13 mouse cellular contexts compared by ENCODE assay signal in genomic region chr4:128087704-128088103, GRCm38 (mm10).
A peak's percentile ranks its signal among the peaks of the same experiment; 100 is the strongest.
DNase-seq lines count a peak whose midpoint lies in the region; ATAC-seq and TF ChIP-seq lines count a peak whose summit lies in the region.
"Had no signal": no experiment of that assay in that cellular context is flagged by ENCODE, and none has a peak within 500 bp of the region (broad histone marks: within the 10 kb centered on the region; RNA-seq: fewer than 3 reads in every experiment).

No protein-coding gene starts in this region.

- 30% methylated on average over 3 of the region's 3 CpGs for WGBS in hindbrain, embryonic 13.5 days
- 51% methylated on average over 3 of the region's 3 CpGs for WGBS in hindbrain, embryonic 11.5 days
- WGBS in heart, postnatal 0 days = 53% methylated on average over 3 of the region's 3 CpGs
- WGBS in neural tube, embryonic 13.5 days = 3% methylated on average over 3 of the region's 3 CpGs

- H3K9me3 ChIP-seq in hindbrain, embryonic 13.5 days = no peaks in the 10 kb centered on the region
- H3K9me3 ChIP-seq in hindbrain, embryonic 11.5 days (ENCODE audit: control insufficient read depth, low read length) = no peaks in the 10 kb centered on the region
- H3K9me3 ChIP-seq in heart, postnatal 0 days (replicated peaks; ENCODE audit: control insufficient read depth, low read length) = no peaks in the 10 kb centered on the region
- no peaks in the 10 kb centered on the region for H3K9me3 ChIP-seq in neural tube, embryonic 13.5 days
- H3K9me3 ChIP-seq: lung, embryonic 15.5 days had no signal

- H3K27ac ChIP-seq in hindbrain, embryonic 13.5 days = peak overlapping the region; percentile 63
- H3K27ac ChIP-seq in hindbrain, embryonic 11.5 days (ENCODE audit: low read depth, low read length) = no peak overlapping the region
- peak overlapping the region; percentile 74 for H3K27ac ChIP-seq in heart, postnatal 0 days (ENCODE audit: low read depth)
- peak overlapping the region; percentile 89 for H3K27ac ChIP-seq in neural tube, embryonic 13.5 days (replicated peaks)
- H3K27ac ChIP-seq: lung, embryonic 15.5 days had no signal

- peak; percentile 14 for DNase-seq in embryo, embryonic 11.5 days (ENCODE audit: low read depth, low spot score)
- no peak for DNase-seq in embryo, embryonic 9.5 days (ENCODE audit: extremely low spot score)
- DNase-seq in hindbrain, embryonic 11.5 days (ENCODE audit: low spot score) = no peak
- DNase-seq in heart, postnatal 0 days (ENCODE audit: low spot score) = no peak
- DNase-seq in frontal cortex, postnatal 10 days (ENCODE audit: low spot score in 2 of 2) = no peak
- no peak for DNase-seq in adrenal gland, adult (ENCODE audit: inconsistent age in 2 of 2, low spot score in 1 of 2)
- DNase-seq: adrenal gland, postnatal 36 days; right cerebral cortex, adult 18-20 months; thymus, adult 2 months had no signal

- H3K9ac ChIP-seq in hindbrain, embryonic 13.5 days = no peak overlapping the region
- H3K9ac ChIP-seq in hindbrain, embryonic 11.5 days (ENCODE audit: low read depth, low read length) = no peak overlapping the region
- no peak overlapping the region for H3K9ac ChIP-seq in heart, postnatal 0 days (replicated peaks; ENCODE audit: low read depth, low read length)
- peak overlapping the region; percentile 23; the same call in 1 of the 2 replicates for H3K9ac ChIP-seq in neural tube, embryonic 13.5 days
- H3K9ac ChIP-seq: lung, embryonic 15.5 days had no signal

- ATAC-seq in hindbrain, embryonic 13.5 days (ENCODE audit: low FRiP score) = 0 out of 2 replicates have a peak, but pooled peaks have one; percentile 63
- ATAC-seq in hindbrain, embryonic 11.5 days (ENCODE audit: low FRiP score) = no peak
- peak; percentile 12; the same call in 1 of the 2 replicates for ATAC-seq in heart, postnatal 0 days (ENCODE audit: insufficient read depth, low read depth)
- ATAC-seq in neural tube, embryonic 13.5 days (ENCODE audit: low read depth) = peak; percentile 93
- ATAC-seq: intestine, postnatal 0 days had no signal

- H3K4me2 ChIP-seq in hindbrain, embryonic 13.5 days = no peak overlapping the region
- no peak overlapping the region for H3K4me2 ChIP-seq in hindbrain, embryonic 11.5 days (replicated peaks; ENCODE audit: low read depth, low read length)
- no peak overlapping the region for H3K4me2 ChIP-seq in heart, postnatal 0 days (ENCODE audit: low read depth, low read length)
- 0 out of 2 replicates have a peak overlapping the region, but pooled peaks have one; percentile 1 for H3K4me2 ChIP-seq in neural tube, embryonic 13.5 days
- H3K4me2 ChIP-seq: lung, embryonic 15.5 days had no signal

- no peaks in the 10 kb centered on the region for H3K27me3 ChIP-seq in hindbrain, embryonic 13.5 days
- no peaks in the 10 kb centered on the region for H3K27me3 ChIP-seq in hindbrain, embryonic 11.5 days (ENCODE audit: control insufficient read depth, insufficient read depth, low read length)
- H3K27me3 ChIP-seq in heart, postnatal 0 days (ENCODE audit: control insufficient read depth, insufficient read depth, low read length) = no peaks in the 10 kb centered on the region
- H3K27me3 ChIP-seq in neural tube, embryonic 13.5 days = no peaks in the 10 kb centered on the region
- H3K27me3 ChIP-seq: lung, embryonic 15.5 days had no signal

- TF ChIP-seq CTCF in heart, postnatal 0 days (IDR thresholded peaks at IDR 0.05; ENCODE audit: low read depth) = no peak

- H3K36me3 ChIP-seq in hindbrain, embryonic 13.5 days = no peaks in the 10 kb centered on the region
- H3K36me3 ChIP-seq in hindbrain, embryonic 11.5 days (ENCODE audit: control insufficient read depth, insufficient read depth, low read length) = no peaks in the 10 kb centered on the region
- H3K36me3 ChIP-seq in heart, postnatal 0 days (replicated peaks; ENCODE audit: control insufficient read depth, insufficient read depth, low read length) = no peaks in the 10 kb centered on the region
- H3K36me3 ChIP-seq in neural tube, embryonic 13.5 days = no peaks in the 10 kb centered on the region
- H3K36me3 ChIP-seq: lung, embryonic 15.5 days had no signal

- peaks cover 34% of the 10 kb centered on the region for H3K4me1 ChIP-seq in hindbrain, embryonic 13.5 days (replicated peaks)
- no peaks in the 10 kb centered on the region for H3K4me1 ChIP-seq in hindbrain, embryonic 11.5 days (replicated peaks; ENCODE audit: control insufficient read depth, insufficient read depth, low read length)
- H3K4me1 ChIP-seq in heart, postnatal 0 days (ENCODE audit: control insufficient read depth, insufficient read depth) = peaks cover 3% of the 10 kb centered on the region; the same call in 1 of the 2 replicates
- H3K4me1 ChIP-seq in neural tube, embryonic 13.5 days (replicated peaks) = peaks cover 36% of the 10 kb centered on the region
- H3K4me1 ChIP-seq: lung, embryonic 15.5 days had no signal

- no peak for TF ChIP-seq EP300 in heart, postnatal 0 days (IDR thresholded peaks at IDR 0.05; ENCODE audit: low read depth)

- no peak overlapping the region for H3K4me3 ChIP-seq in hindbrain, embryonic 13.5 days
- no peak overlapping the region for H3K4me3 ChIP-seq in hindbrain, embryonic 11.5 days (ENCODE audit: low read depth, low read length)
- no peak overlapping the region for H3K4me3 ChIP-seq in heart, postnatal 0 days (ENCODE audit: low read depth, low read length)
- H3K4me3 ChIP-seq in neural tube, embryonic 13.5 days = no peak overlapping the region
- H3K4me3 ChIP-seq: lung, embryonic 15.5 days had no signal
